Mouse (Mus musculus) midbrain, postnatal 0 days (tissue): Measurements from ENCODE around the gene Piezo1. TPM values are rescaled to one million over a fixed set of nuclear protein-coding genes. Genes with fewer than 3 reads are reported as not detected.

Experiments used
- ATAC-seq: fragments of 200-750 bp; cut with Nextera tagmentation; 2 replicates; pipeline ENCODE4 v1.8.0; 2017; ENCODE audit warnings: moderate number of reproducible peaks, mild to moderate bottlenecking, moderate TSS enrichment, moderate library complexity; ENCODE audit not compliant: low FRiP score
- DNase-seq: peaks from one replicate; pipeline ENCODE4 v3.0.0-alpha.2; 2015; ENCODE audit warnings: low spot score
- H3K27ac ChIP-seq: fragments of 300-500 bp; sonication (generic); 2 replicates; pipeline ENCODE4 v1.5.1; 2014; ENCODE audit warnings: low read depth, mild to moderate bottlenecking, low read length, mixed read lengths
- H3K27me3 ChIP-seq: fragments of 300-500 bp; sonication (generic); 2 replicates; pipeline ENCODE4 v1.6.1; 2014; ENCODE audit warnings: low read length, control low read depth, mixed read lengths; ENCODE audit not compliant: insufficient read depth
- H3K36me3 ChIP-seq: fragments of 300-500 bp; sonication (generic); 2 replicates; pipeline ENCODE4 v1.6.1; 2014; ENCODE audit warnings: low read length, control low read depth, mixed read lengths; ENCODE audit not compliant: insufficient read depth
- H3K4me1 ChIP-seq: fragments of 300-500 bp; sonication (generic); 2 replicates; pipeline ENCODE4 v1.6.1; 2014; ENCODE audit warnings: mild to moderate bottlenecking, control low read depth, antibody characterized with exemption, low read length, mixed read lengths; ENCODE audit not compliant: insufficient read depth
- H3K4me2 ChIP-seq: fragments of 300-500 bp; sonication (generic); 2 replicates; pipeline ENCODE4 v1.6.1; 2014; ENCODE audit warnings: low read depth, mild to moderate bottlenecking, low read length, mixed read lengths; ENCODE audit not compliant: poor library complexity, severe bottlenecking
- H3K4me3 ChIP-seq: fragments of 300-500 bp; sonication (generic); 2 replicates; pipeline ENCODE4 v1.5.1; 2014; ENCODE audit warnings: low read depth, mild to moderate bottlenecking, low read length, moderate library complexity
- H3K9ac ChIP-seq: fragments of 300-500 bp; sonication (generic); replicated peaks from 2 replicates; pipeline ENCODE4 v1.6.1; 2014; ENCODE audit warnings: mild to moderate bottlenecking, low read length, moderate library complexity, mixed read lengths; ENCODE audit not compliant: poor library complexity, severe bottlenecking
- H3K9me3 ChIP-seq: fragments of 300-500 bp; sonication (generic); 2 replicates; pipeline ENCODE4 v1.6.1; 2016; ENCODE audit warnings: low read length, control low read depth
- CTCF ChIP-seq: IDR thresholded peaks from 2 replicates; pipeline ENCODE4 v1.5.1; 2016; ENCODE audit warnings: antibody characterized with exemption, mild to moderate bottlenecking
- WGBS: fragments of 180-500 bp; shearing (Covaris S2); extraction: QIAGEN DNeasy Blood & Tissue Kit; methylation state at CpG from one replicate; pipeline ENCODE4 v1.1.7; 2014; 5-methylcytosine and 5-hydroxymethylcytosine counted together
- microRNA-seq: library from miRNA; unstranded; fragments of <30 nt; microRNA quantifications from one replicate; pipeline ENCODE4, GENCODE M21; 2016; ENCODE audit warnings: borderline number of aligned reads
- polyA plus RNA-seq: library from polyadenylated mRNA; unstranded; fragments of >200 nt; fragmentation: Nextera tagmentation; extraction: Ambion mirVana; gene quantifications from 2 replicates; pipeline ENCODE4 v1.2.1, GENCODE M21; 2015
- total RNA-seq: library from RNA; depleted of rRNA; stranded (reverse); fragments of >200 nt; gene quantifications from 2 replicates; pipeline ENCODE4 v1.2.3, GENCODE M21; 2014; rRNA removed

The Piezo1 gene
- total and polyA plus RNA-seq, 2 experiments from 2014 or later = 1.8 to 10.8 TPM

DNA sequence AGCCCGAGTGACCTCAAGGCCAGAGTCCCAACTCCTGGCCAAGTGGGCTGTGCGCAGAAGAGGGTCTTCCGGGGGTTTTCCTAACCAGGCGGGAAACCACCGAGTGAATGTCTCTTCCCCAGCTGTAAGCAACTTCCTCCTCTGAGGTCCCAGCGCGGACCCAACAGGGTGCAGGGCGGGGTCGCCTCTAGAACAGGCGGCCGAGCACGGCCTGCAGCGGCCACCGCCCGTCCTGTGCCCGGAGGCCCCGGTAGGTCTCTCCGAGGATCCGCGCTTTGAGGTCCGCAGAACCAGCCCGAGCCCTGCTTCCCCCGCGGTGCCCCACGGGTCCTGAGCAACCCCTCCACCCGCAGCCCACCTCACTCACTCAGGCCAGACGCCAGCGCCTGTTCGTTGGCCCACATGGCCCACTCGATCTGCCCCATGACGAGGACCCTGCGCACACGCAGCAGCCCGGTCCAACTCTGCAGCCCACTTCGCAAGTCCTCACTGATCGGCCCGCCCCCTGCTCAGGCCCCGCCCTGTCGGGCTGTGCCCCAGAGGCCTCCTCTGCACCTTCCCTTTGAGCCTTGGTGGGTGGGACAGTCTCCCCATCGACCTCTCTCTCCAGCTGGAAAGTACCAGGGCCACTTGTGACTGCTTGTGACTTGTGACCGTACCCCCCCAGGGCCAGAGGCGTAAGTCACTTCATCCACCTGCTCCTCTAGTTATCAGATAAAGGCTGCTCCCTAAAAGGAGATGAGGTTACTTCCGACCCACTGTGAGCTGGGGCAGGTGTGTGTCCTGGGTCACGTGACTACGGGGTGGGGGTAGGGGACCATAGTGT is 118.5 kb downstream of the Piezo1 start, which contains the start of gene Cyba:
Gene Cyba (minus strand): TSS at position 488 of the 826 bp plus-strand sequence.
- Histone ChIP-seq H3K4me2 (peak within 1 kb of the TSS; percentile 40), H3K9ac (0 out of 2 replicates have a peak within 1 kb of the TSS, but pooled peaks have one; percentile 24), H3K27ac (no peak within 1 kb of the TSS), H3K27me3 (no peaks in the 10 kb centered on the region), H3K9me3 (no peaks in the 10 kb centered on the region), H3K4me1 (no peaks in the 10 kb centered on the region), H3K4me3 (peak within 1 kb of the TSS; percentile 17; the same call in 1 of the 2 replicates), H3K36me3 (peaks cover 33% of the 10 kb centered on the region)
- peak; percentile 17 for DNase-seq
- 8% methylated on average over 41 of the region's 45 CpGs for WGBS
- TF ChIP-seq CTCF = no peak
- ATAC-seq = peak; percentile 61; the same call in 1 of the 2 replicates

Small RNAs within 50 kb of the gene (microRNA-seq; reads per million reads assigned to microRNA genes)
- gene Gm24366 = not detected

Other genes starting within 250 kb of the Piezo1 start
- 0.93 and 3.5 TPM in 2 replicates for gene Trhr2, start 190.6 kb downstream of the Piezo1 start, total RNA-seq
- 0.15 and 0.37 TPM in 2 replicates for gene Trhr2, start 190.6 kb downstream of the Piezo1 start, polyA plus RNA-seq
- 29.4 and 41.3 TPM in 2 replicates for gene Zc3h18, start 174.7 kb downstream of the Piezo1 start, total RNA-seq
- 23.4 and 25.0 TPM in 2 replicates for gene Zc3h18, start 174.7 kb downstream of the Piezo1 start, polyA plus RNA-seq
- gene Il17c, start 129.3 kb downstream of the Piezo1 start, total RNA-seq = not detected in 2 replicates
- 0.37 TPM in 1 of 2 replicates, not detected in the other for gene Il17c, start 129.3 kb downstream of the Piezo1 start, polyA plus RNA-seq
- gene Cyba, start 118.4 kb downstream of the Piezo1 start, total RNA-seq = 23.1 and 27.7 TPM in 2 replicates
- gene Cyba, start 118.4 kb downstream of the Piezo1 start, polyA plus RNA-seq = 35.6 and 40.4 TPM in 2 replicates
- gene Mvd, start 107.9 kb downstream of the Piezo1 start, total RNA-seq = 57.1 and 94.5 TPM in 2 replicates
- gene Mvd, start 107.9 kb downstream of the Piezo1 start, polyA plus RNA-seq = 62.1 and 66.8 TPM in 2 replicates
- not detected in 2 replicates for gene Snai3, start 90.6 kb downstream of the Piezo1 start, total RNA-seq
- gene Snai3, start 90.6 kb downstream of the Piezo1 start, polyA plus RNA-seq = not detected in 2 replicates
- 26.4 and 40.8 TPM in 2 replicates for gene Rnf166, start 75.3 kb downstream of the Piezo1 start, total RNA-seq
- gene Rnf166, start 75.3 kb downstream of the Piezo1 start, polyA plus RNA-seq = 25.1 and 26.5 TPM in 2 replicates
- gene Ctu2, start 75.2 kb downstream of the Piezo1 start, total RNA-seq = 37.7 and 52.6 TPM in 2 replicates
- 95.0 and 99.5 TPM in 2 replicates for gene Ctu2, start 75.2 kb downstream of the Piezo1 start, polyA plus RNA-seq
- 9.2 and 15.6 TPM in 2 replicates for gene Cdt1, start 16.7 kb upstream of the Piezo1 start, total RNA-seq
- 6.4 TPM in 2 replicates for gene Cdt1, start 16.7 kb upstream of the Piezo1 start, polyA plus RNA-seq
- 83.9 and 97.2 TPM in 2 replicates for gene Aprt, start 25.6 kb upstream of the Piezo1 start, total RNA-seq
- 157 and 170 TPM in 2 replicates for gene Aprt, start 25.6 kb upstream of the Piezo1 start, polyA plus RNA-seq
- 12.1 and 14.6 TPM in 2 replicates for gene Galns, start 60.1 kb upstream of the Piezo1 start, total RNA-seq
- 10.9 and 12.7 TPM in 2 replicates for gene Galns, start 60.1 kb upstream of the Piezo1 start, polyA plus RNA-seq
- 14.1 and 23.2 TPM in 2 replicates for gene Trappc2l, start 60.3 kb upstream of the Piezo1 start, total RNA-seq
- 135 and 138 TPM in 2 replicates for gene Trappc2l, start 60.3 kb upstream of the Piezo1 start, polyA plus RNA-seq
- not detected in 2 replicates for gene Pabpn1l, start 71.4 kb upstream of the Piezo1 start, total RNA-seq
- gene Pabpn1l, start 71.4 kb upstream of the Piezo1 start, polyA plus RNA-seq = not detected in 2 replicates
- gene Cbfa2t3, start 147.8 kb upstream of the Piezo1 start, total RNA-seq = 11.1 and 11.8 TPM in 2 replicates
- gene Cbfa2t3, start 147.8 kb upstream of the Piezo1 start, polyA plus RNA-seq = 13.3 and 15.9 TPM in 2 replicates
- 22.1 and 22.7 TPM in 2 replicates for gene Acsf3, start 224.2 kb upstream of the Piezo1 start, total RNA-seq
- 18.8 and 18.9 TPM in 2 replicates for gene Acsf3, start 224.2 kb upstream of the Piezo1 start, polyA plus RNA-seq